Mouse (Mus musculus): ENCODE results near the gene Ints11.

DNA sequence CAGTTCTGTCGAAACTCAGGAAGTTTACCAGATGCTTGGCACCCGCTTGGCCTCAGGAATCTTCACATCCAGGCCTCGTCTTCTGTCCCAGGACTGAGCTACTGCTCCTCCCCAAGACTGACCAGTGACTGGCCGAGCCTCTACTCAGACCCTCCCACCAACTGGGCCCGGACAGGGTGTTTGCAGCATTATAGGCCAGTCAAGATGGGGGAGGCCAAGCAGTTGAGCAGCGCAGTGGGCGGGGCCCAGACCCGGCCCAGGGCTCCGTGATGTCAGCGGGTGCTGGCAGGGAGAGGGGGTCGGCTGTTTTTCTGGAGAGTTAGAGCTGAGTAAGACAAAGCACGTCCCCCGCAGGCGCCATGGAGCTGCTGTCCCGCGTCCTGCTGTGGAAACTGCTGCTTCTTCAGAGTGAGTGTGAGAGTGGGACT lies 29.8 kb upstream of the Ints11 start, which contains the start of gene Mxra8:
- TF ChIP-seq CTCF (IDR thresholded peaks at IDR 0.05; ENCODE audit: low read depth) (no peak), EP300 (IDR thresholded peaks at IDR 0.05; ENCODE audit: low read depth) (no peak)

All from heart, postnatal 0 days (tissue).